Mouse (Mus musculus) adrenal gland, adult 18-20 months (tissue): ENCODE results near the gene Fblim1. TPM values are rescaled to one million over a fixed set of nuclear protein-coding genes. Genes with fewer than 3 reads are reported as not detected.
"Not testable (repeated sequence)": the region's sequence is repeated elsewhere in the genome, so short reads cannot be mapped to it uniquely, and the experiment has no call there.

Experiments used
- DNase-seq, 2 experiments: peaks; one replicate each; pipeline ENCODE4 v3.0.0; 2021 to 2022; ENCODE audit warnings: low spot score in 2 of 2
- total RNA-seq, 2 experiments: library from RNA; stranded (reverse); gene quantifications; 1 replicate in 1 of 2; 2 replicates in 1 of 2; pipeline ENCODE4 v1.2.3; 2021

The Fblim1 gene
- total RNA-seq, 2 experiments from 2014 or later, result 6.8 to 13.0 TPM

DNA sequence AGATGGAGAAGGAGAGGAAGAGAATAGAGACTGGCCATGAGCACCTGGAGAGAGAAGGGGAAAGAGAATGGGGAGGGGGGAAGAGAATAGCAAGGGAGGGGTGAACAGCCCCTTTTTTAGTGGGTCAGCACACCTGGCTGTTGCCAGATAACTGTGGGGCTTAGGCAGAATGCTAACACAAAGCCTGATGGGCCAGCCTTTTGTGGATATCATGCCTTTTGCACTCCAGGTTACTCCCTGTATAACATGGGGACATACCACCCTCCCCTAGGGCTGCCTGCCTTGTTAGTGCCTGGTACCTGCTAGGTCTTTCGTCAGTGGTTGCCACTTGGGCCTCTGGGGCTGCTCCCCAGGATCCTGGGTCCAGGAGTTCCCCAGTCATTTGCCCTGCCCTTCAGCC, 35.1 kb downstream of the Fblim1 start:
- DNase-seq, result no peak

DNA sequence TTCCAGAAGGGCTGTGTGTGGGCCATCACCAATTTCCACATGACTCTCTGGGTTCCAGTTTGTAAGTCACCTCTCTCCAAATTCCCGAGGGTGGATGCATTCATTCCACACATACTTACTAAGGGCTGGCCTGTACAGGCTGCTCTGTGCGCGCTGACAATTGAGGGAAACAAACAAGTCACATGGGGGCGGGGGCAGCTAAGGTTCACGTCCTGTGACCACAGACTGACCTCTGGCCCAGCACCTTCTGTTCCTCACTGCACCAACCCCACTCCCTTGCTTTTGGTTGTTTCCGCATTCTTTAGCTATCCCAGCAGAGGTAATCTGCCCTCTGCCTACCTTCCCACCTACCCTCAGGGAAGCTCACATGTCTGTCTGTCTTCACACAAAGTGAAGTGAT, 35.9 kb downstream of the Fblim1 start:
- no peak for DNase-seq

DNA sequence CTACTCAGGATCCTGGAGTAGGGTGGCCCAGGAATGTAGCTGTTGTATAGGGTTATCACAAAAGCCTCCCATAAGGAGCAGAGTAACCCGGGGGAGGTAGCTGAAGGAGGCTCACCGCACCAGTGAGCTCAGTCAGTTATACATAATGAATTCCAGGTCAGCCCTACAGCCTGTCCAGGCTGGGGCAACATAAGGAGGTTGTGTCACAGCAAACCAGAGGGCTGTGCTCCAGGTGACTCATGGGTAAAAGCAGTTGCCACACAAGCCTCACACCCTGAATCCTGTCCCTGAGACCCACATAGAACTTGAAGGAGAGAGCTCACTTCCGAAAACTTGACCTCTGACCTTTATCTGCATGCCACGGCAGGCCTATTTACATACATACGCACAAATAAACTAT, 36.9 kb downstream of the Fblim1 start:
- DNase-seq, result no peak

DNA sequence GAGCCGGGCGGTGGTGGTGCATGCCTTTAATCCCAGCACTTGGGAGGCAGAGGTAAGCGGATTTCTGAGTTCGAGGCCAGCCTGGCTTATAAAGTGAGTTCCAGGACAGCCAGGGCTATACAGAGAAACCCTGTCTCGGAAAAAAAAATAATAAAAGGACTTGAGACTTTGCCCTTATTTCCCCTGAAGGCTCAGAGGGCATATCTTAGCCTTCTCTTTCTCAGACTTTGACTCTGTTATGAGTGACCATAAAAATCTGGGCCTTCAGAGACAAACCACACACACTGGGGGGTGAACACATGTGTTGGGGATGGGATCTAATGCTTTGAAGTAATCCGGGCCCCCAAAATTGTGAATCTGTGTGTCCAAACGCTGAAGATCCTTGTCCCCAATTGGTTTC, 38.7 kb downstream of the Fblim1 start:
- DNase-seq, result not testable (repeated sequence)

DNA sequence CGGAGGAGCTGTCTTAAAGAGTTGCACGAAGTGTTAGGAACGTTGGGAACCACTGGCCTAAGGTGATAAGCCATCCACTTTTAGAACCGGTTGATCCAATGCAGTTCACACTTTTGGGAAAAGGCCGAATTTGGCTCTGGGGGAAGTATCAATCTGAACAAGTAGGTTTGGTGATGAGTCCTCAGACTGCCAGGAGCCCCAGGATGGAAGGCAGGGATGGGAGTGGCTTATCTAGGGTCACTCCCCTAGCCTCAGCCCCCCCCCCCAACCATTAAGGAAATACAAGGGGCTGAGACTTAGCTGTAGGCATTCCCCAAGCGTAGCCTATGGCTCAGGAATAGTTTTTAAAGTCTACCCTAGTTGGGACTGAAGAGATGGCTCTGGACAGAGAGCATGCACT, 39.7 kb downstream of the Fblim1 start:
- no peak for DNase-seq

DNA sequence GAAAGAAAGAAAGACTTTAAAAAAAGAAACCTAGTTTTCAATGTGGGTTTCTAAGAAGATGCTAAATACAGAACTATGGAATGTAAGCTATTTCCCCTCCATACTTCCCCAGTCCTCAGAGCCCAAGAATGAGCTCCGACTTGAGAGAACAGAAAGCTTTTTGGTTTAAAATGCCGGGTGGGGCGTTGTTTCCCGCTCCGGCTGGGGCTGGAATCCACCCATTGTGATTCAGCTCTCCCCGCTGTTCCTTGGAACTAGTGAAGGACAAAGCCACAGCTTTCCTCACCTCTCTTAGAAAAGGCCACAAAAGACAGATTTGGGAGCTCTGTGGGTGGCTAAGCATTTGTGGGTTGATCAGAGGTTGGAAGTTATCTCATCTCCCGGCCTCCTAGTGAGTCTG, 40.6 kb downstream of the Fblim1 start:
- DNase-seq, result no peak

DNA sequence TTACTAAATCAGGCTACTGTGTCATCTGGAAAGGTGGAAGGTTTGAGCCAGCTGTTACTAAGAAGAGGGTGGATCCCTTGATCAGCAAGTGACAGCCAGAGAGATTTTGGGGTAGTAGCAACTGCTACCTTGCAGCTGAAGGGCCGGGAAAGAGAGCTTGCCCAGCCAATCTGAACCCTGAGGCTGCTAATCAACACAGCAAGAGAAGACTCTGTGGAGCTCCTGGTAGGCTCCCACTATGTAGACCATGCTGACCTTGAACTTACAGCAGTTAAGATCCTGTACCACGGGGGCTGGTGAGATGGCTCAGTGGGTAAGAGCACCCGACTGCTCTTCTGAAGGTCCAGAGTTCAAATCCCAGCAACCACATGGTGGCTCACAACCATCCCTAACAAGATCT, 41.2 kb downstream of the Fblim1 start:
- no peak for DNase-seq

DNA sequence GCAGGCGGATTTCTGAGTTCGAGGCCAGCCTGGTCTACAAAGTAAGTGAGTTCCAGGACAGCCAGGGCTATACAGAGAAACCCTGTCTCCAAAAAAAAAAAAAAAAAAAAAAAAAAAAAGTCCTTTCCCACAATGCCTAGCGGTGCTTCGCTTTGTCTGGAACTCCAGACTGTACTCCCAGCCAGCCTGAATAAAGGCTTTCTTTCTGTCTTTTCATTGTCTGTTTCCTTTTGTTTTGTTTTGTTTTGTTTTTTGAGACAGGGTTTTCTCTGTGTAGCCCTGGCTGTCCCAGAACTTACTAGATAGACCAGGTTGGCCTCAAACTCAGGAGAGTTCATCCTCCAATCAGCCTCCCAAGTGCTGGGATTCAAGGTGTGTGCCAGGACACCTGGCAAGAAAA, 41.7 kb downstream of the Fblim1 start:
- DNase-seq, result no peak

DNA sequence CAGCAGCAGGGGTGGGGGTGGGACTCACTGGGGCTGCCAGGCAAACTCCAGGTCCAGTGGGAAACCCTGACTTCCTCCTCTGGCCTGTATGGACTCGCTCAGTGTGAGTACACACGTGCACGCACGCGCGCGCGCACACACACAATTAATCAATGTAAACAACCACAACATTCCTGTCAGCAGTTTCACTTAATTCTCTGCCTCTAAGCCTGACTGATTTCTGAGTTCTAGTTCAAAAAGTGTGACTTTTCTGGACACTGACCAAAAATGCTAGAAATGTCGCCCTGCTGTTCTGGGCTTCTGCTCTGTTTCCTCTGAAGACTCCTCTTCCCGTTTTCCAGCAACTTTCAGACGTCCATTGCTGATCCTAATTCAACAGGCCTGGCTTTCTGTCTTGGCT, 43.6 kb downstream of the Fblim1 start:
- no peak for DNase-seq

DNA sequence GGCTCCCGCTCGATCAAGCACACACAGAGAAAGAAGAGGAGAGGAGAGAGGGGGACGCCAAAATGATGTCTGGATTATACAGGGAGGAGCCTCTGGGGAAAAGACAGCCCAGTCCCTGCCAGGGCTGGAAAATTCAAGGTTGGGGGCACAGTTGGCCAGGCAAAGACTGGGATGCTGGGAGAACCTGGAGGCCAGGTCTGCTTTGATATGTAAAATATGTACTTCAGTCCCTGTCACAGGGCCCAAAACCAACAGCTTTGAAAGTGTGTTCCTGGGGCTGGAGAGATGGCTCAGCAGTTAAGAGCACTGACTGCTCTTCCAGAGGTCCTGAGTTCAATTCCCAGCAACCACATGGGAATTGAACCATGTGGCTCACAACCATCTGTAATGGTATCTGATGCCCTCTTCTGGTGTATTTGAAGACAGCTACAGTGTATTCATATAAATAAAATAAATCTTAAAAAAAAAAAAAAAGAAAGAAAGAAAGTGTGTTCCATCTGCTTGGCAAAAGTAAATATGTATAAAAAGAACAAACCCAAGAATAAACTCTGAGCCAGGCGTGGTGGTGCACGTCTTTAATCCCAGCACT, 44.5 kb downstream of the Fblim1 start:
- not testable (repeated sequence) for DNase-seq

DNA sequence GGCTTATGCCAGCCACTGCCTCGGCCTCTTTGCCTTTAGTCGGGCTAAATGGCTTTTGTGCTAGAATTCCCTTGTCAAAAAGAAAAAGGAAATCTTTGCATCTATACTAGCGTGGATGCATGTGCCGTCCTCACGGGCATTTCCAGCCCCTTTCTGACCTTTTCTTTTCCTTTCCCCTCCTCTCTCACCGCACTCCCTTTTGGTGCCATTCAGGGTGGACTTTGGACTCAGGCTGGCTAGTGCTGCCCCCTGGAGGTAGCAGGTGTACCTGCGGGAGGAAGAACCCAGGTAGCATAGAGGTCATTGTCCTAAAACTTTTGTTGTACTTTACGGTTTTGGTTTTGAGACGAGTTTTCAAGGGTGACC, 46.0 kb downstream of the Fblim1 start:
- peak; percentile 80 to 82 for DNase-seq

DNA sequence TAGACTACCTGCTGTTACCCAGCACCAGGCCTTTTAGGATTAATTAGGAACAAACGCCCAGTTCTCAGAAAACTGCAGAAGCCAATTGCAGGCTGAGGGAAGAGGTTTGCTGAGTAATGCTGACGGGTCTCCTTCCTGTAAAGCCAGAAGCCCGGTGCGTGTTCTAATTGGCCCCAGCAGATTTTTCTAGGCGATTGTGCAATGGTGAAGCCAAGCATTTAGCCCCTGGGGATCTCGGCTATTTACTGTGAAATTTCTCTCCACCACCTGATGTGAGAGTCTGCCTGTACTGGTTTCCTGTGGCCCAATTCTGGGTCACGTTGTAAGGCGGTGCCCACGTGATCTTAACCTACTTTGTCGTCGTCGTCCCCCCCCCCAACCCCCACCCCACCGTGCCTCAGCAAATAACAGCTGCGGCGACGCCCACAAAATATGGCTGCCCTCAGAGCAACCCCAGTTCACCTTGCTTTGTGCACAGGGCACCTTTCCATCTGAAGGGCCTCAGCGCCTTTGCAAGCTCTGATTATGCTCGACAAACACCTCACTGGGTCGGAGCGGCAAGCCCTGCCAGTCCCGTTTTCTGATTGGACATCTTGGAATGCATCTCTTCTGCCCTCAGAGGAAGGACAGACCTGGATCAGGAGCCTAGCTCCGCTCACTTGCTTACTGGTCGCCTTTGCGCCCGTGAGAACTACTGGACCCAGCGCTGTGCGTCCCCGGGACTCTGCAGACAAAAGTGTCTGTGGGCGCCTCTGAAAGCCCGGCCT, 46.6 kb downstream of the Fblim1 start:
- DNase-seq, result peak; percentile 59 to 66

DNA sequence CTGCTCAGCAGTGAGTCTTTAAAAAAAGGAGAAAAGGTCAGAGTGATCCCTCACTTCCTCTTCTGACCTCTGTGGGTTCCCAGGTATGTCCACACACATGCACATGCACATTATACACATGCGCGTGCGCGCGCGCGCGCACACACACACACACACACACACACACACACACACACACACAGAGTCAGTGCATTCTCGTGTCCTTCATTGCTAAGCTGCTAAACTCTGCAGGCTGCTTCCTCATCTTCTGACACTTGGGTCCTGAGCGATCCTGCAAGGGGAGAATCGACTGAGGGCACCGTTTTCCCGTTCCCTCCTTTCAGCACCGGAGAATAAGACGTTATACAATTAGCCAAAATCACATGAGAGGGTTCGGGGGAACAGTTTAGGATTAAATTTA, 47.2 kb downstream of the Fblim1 start:
- no peak for DNase-seq

DNA sequence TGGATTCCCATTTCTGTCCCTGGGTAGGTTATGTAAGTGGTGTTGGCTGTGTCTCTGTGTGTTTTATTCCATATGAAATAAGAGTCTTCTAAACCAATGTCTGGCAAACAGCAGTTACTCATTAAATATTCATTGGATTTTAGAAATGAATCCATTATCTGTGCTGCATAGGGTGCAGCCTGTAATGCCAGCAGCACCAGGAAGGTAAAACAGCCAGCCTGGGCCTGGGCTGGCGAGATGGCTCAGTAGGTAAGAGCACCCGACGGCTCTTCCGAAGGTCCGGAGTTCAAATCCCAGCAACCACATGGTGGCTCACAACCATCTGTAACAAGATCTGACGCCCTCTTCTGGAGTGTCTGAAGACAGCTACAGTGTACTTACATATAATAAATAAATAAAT, 49.7 kb downstream of the Fblim1 start:
- DNase-seq, result not testable (repeated sequence)

DNA sequence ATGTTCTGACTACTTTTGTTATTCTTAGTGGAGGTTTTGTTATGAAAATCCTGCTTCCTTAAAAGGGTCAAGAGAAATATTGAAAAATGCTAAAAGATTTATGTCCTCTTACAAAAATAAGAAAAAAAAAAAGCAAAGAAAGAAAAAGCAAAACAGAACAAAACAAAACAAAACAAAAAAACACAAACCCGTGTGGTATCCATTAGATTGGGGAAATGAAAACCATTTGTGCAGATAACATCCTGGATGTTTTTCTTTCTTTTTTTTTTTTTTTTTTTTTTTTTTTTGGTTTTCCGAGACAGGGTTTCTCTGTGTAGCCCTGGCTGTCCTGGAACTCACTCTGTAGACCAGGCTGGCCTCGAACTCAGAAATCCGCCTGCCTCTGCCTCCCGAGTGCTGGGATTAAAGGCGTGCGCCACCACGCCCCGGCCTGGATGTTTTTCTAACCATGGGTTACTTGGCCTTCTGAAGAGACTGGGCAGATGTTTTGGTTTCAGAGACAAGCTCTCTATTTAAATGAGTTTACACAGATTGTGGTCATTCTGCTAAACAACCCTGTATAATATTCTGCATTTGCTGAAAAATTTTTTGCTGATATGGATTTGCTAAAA, 51.5 kb downstream of the Fblim1 start:
- not testable (repeated sequence) for DNase-seq

DNA sequence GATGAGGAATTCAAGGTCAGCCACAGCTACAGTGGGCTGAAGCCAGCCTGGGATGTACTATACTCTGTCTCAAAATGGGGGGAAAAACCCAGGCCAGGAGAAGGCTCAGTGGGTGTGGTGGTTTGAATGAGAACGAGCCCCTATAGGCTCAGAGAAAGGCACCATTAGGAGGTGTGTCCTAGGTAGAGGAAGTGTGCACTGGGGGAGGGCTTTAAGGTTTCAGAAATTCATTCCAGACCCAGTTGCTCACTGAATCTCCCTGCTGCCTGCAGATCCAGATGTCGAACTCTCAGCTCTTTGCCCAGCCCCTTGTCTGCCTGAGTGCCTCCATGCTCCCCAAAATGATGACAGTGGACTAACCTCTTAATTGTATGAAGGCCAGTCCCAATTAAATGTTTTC, 53.4 kb downstream of the Fblim1 start:
- no peak for DNase-seq

DNA sequence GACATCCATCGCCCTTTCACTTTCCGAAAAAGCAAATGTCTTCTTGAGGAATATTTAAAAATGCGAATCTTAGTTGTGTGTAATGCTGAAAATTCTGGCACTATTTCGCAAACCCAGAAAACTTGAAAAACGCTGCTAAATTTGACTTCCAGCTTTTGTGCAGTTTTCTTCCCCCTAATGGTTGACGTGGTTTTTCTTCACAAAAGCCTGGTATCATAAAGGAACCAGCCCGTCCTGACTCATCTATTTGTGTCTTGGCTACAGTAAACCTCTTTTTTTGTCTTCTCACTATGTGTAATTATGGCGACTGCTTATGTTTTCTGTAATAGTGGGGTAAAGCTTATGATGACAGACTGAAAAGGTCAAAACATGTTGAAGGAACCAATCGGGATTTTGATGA, 58.6 kb downstream of the Fblim1 start:
- no peak for DNase-seq

DNA sequence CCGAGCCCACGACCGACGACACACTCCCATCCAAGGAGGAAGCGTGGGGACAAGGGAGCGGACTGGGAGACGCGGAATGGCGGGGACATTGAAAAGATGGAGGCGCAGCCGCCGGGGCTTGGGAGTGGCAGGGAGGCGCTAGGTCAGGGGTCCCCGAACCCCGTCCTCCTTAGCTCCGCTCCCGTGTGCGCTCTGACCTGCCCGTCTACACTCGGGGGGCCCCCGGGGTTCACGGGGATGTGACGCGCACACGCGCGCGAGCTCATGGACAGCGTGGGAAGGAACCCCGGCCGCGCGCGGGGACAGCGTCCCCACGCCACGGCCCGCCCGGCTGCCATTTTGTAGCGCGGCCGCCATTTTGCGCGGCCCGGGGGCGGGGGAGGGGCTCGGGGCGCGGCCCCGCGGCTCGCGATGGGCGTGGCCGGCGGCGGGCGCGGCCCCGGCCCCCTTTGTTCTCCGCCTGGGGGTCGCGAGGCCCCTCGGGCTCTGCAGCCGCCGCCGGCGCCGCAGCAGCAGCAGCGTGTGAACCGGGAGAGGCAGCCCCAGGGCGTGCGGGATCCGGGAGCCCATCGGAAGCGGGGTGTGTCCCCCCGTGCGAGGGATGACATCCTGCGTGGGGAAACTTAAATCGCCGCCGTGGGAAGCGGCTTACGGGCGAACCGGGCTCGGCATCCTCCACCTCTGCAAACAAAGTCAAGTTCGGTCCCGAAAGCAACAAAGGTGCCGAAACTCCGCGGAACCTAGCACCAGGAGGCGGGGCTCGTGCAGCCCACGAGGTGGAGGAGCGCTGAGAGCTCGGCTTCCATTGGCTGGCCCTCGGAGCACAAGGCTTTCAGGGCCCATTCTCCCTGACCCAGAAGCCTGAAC, 59.3 kb downstream of the Fblim1 start:
- peak; percentile 75 to 77 for DNase-seq

DNA sequence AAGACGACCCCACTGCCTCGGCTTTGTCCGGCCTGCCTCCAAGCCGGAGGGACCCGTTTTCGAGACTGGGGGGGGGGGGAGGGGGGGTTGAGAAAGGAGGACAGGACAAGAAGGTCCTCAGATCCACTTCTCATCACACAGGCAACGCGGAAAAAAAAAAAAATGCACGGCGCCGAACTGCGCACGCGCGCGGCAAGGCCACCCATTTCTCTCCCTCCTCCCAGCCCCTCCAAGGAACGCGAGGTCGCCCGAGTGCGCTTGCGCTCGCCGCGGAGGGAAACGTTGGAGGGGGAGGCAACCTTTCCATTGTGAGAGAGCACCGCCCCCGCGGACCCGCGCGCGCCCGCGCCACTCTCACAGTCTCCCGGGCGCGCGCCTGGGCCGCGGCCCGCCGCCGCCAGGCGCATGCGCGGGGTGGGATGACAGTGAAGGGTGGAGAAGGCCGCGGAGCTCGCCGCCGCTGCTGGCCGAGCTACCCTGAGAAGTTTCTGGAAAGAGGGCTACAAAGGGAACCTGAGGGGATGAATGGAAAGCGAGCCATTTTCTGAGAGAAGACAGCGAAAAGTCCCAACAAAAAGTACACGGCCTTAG, 60.1 kb downstream of the Fblim1 start:
- peak; percentile 98 to 99 for DNase-seq

DNA sequence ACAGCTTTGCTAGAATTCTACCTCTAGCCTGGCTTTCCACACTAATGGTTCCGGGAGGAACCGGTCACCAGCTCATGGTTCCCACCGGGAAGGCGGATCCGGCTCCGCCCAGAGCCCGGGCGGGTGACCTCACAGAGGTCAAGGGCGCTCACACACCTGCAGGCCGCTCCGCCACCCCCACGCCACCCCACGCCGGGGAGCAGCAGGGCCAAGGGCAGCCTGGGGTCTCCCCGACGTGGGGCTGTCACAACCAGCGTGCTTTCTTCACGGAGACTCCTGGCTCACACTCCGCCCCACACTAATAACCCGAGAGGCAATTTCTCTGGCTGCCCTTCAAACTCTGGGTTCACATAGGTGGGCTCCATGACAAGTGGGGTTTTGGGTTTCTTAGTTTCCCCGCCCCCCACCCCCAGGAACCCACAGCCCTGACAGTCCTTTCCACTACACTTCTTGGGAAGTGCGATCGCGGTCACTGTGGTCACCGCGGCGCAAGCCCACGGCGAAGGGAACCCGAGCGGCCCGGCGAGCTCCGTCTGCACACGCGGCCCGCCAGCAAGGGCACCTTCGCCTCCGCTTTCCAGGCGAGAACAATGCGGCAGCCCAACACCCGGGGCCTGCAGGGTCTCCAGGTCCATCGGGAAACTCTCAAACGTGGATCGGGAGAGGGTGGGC, 60.7 kb downstream of the Fblim1 start:
- DNase-seq, result peak; percentile 80 to 82

DNA sequence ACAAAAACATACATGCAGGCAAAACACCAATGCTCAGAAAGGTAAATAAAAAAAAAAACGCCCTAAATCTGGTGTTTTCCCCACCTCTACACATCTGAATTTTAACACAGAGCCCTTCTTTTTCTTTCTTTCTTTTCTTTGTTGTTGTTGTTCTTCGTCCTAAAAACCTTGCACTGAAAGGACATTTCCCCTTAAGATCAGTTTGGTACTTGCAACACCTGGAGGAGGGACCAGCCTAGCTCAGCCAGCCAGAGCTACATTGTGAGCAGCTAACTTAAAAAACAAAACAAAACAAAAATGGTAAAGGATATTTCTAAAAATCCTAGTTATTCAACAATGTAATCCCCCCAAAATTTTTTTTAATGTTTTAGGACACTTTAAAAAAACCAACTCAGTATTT, 61.4 kb downstream of the Fblim1 start:
- no peak for DNase-seq
